Mouse (Mus musculus): ENCODE data around the gene Iqgap1.
A peak's percentile ranks its signal among the peaks of the same experiment; 100 is the strongest.

Gene Iqgap1

GRCm38 (mm10) chr7:80710333-80710732 is 115.4 kb downstream of the Iqgap1 start:
- DNase-seq, result no peak

GRCm38 (mm10) chr7:80704066-80704465 is 121.7 kb downstream of the Iqgap1 start:
- no peak for DNase-seq

- no peak for DNase-seq
Measured at GRCm38 (mm10) chr7:80702510-80702909, 123.3 kb downstream of the Iqgap1 start.

GRCm38 (mm10) chr7:80699709-80700108 is 126.1 kb downstream of the Iqgap1 start:
- no peak for DNase-seq

GRCm38 (mm10) chr7:80698940-80699339 is 126.8 kb downstream of the Iqgap1 start:
- no peak for DNase-seq

- no peak for DNase-seq
Measured at GRCm38 (mm10) chr7:80697859-80698258, 127.9 kb downstream of the Iqgap1 start.

- DNase-seq, result no peak
Measured at GRCm38 (mm10) chr7:80696903-80697302, 128.9 kb downstream of the Iqgap1 start.

- no peak for DNase-seq
Measured at GRCm38 (mm10) chr7:80696334-80696733, 129.4 kb downstream of the Iqgap1 start.

GRCm38 (mm10) chr7:80692472-80692871 is 133.3 kb downstream of the Iqgap1 start:
- DNase-seq, result no peak

GRCm38 (mm10) chr7:80691131-80691530 is 134.6 kb downstream of the Iqgap1 start:
- no peak for DNase-seq

GRCm38 (mm10) chr7:80689221-80689591 is 136.6 kb downstream of the Iqgap1 start:
- DNase-seq, result no peak

GRCm38 (mm10) chr7:80688556-80689220 is 137.1 kb downstream of the Iqgap1 start, which contains the start of gene Crtc3:
Crtc3 (minus strand) TSS chr7:80688877.
- DNase-seq, result peak; percentile 63 to 81

GRCm38 (mm10) chr7:80687721-80688555 is 137.8 kb downstream of the Iqgap1 start:
- peak; percentile 43 to 75 for DNase-seq

GRCm38 (mm10) chr7:80685639-80686038 is 140.1 kb downstream of the Iqgap1 start:
- DNase-seq, result no peak

GRCm38 (mm10) chr7:80682630-80683029 is 143.1 kb downstream of the Iqgap1 start:
- DNase-seq, result no peak

GRCm38 (mm10) chr7:80680218-80680847 is 145.4 kb downstream of the Iqgap1 start:
- no peak for DNase-seq

GRCm38 (mm10) chr7:80672323-80672722 is 153.5 kb downstream of the Iqgap1 start:
- no peak for DNase-seq

- no peak for DNase-seq
Measured at GRCm38 (mm10) chr7:80670889-80671288, 154.9 kb downstream of the Iqgap1 start.

GRCm38 (mm10) chr7:80667190-80667589 is 158.6 kb downstream of the Iqgap1 start:
- DNase-seq, result peak; percentile 60 to 66

GRCm38 (mm10) chr7:80666198-80666915 is 159.4 kb downstream of the Iqgap1 start:
- DNase-seq, result peak; percentile 25 to 42

Measured in kidney, postnatal 36 days (tissue).